ENCODE assay signal across 8 mouse cellular contexts in genomic region chr17:51831121-51831701, GRCm38 (mm10). TPM values are rescaled to one million over a fixed set of nuclear protein-coding genes. Genes with fewer than 3 reads are reported as not detected.
DNase-seq lines count a peak whose midpoint lies in the region; ATAC-seq and TF ChIP-seq lines count a peak whose summit lies in the region.

No protein-coding gene starts in this region.

- intact Hi-C loops in left cerebral cortex, postnatal 25 days (cut with DNase I) = loop anchor here (5.0 to 10.0 kb wide), 3 partner anchors 131 to 624 kb away; no protein-coding TSS in a partner anchor

- H3K9ac ChIP-seq in hindbrain, embryonic 14.5 days = peak overlapping the region; percentile 74
- peak overlapping the region; percentile 72; the same call in 1 of the 2 replicates for H3K9ac ChIP-seq in midbrain, embryonic 14.5 days (replicated peaks; ENCODE audit: low read length)

- 0 out of 2 replicates have a peak, but pooled peaks cover 2% of the 10 kb centered on the region for H3K4me1 ChIP-seq in cerebellum, adult 2 months (ENCODE audit: control insufficient read depth, insufficient read depth, low read length)
- no peaks in the 10 kb centered on the region; the same call in none of the 2 replicates for H3K4me1 ChIP-seq in bone marrow, adult 2 months (ENCODE audit: control insufficient read depth, insufficient read depth, low read length)
- H3K4me1 ChIP-seq in hindbrain, embryonic 14.5 days (replicated peaks; ENCODE audit: control insufficient read depth, insufficient read depth, low read length) = peaks cover 9% of the 10 kb centered on the region
- H3K4me1 ChIP-seq in midbrain, embryonic 14.5 days (ENCODE audit: control insufficient read depth, insufficient read depth, low read length) = peaks cover 14% of the 10 kb centered on the region

- no peak for TF ChIP-seq POLR2A in cerebellum, adult 2 months (IDR thresholded peaks at IDR 0.05; ENCODE audit: borderline replicate concordance, insufficient read depth, low read length)
- TF ChIP-seq POLR2A in bone marrow, adult 2 months (IDR thresholded peaks at IDR 0.05; ENCODE audit: borderline replicate concordance, control insufficient read depth, low read depth, low read length) = no peak

- no peaks in the 10 kb centered on the region for H3K9me3 ChIP-seq in hindbrain, embryonic 14.5 days (ENCODE audit: control insufficient read depth, low read length)
- no peaks in the 10 kb centered on the region for H3K9me3 ChIP-seq in midbrain, embryonic 14.5 days (ENCODE audit: control insufficient read depth, low read length)

- DNase-seq in cerebellum, adult 2 months = no peak
- no peak for DNase-seq in cerebellum, adult 9-10 months
- DNase-seq in hindbrain, embryonic 14.5 days (ENCODE audit: low spot score) = no peak
- peak; percentile 11 for DNase-seq in midbrain, embryonic 14.5 days
- DNase-seq in cerebellum, adult 18-20 months = no peak
- no peak for DNase-seq in left cerebral cortex, postnatal 25 days (ENCODE audit: low spot score in 2 of 2)
- DNase-seq in frontal cortex, adult 2 months (ENCODE audit: extremely low spot score in 1 of 2, low spot score in 1 of 2) = no peak

- no peak overlapping the region for H3K27ac ChIP-seq in cerebellum, adult 2 months (ENCODE audit: insufficient read depth, low read length)
- H3K27ac ChIP-seq in bone marrow, adult 2 months (ENCODE audit: control insufficient read depth, insufficient read depth, low read depth, low read length, poor library complexity) = peak overlapping the region; percentile 92
- H3K27ac ChIP-seq in hindbrain, embryonic 14.5 days = no peak overlapping the region
- H3K27ac ChIP-seq in midbrain, embryonic 14.5 days (replicated peaks; ENCODE audit: low read depth, low read length) = no peak overlapping the region

- WGBS in cerebellum, adult 2 months = 32% methylated on average over 14 of the region's 14 CpGs
- 14% methylated on average over 14 of the region's 14 CpGs for WGBS in bone marrow, adult 2 months
- 18% methylated on average over 14 of the region's 14 CpGs for WGBS in hindbrain, embryonic 14.5 days
- 12% methylated on average over 14 of the region's 14 CpGs for WGBS in midbrain, embryonic 14.5 days

- peaks cover 3% of the 10 kb centered on the region; the same call in 1 of the 2 replicates for H3K27me3 ChIP-seq in cerebellum, adult 2 months (ENCODE audit: control insufficient read depth, insufficient read depth, low read length)
- H3K27me3 ChIP-seq in hindbrain, embryonic 14.5 days (ENCODE audit: control insufficient read depth, insufficient read depth, low read length) = peaks cover 33% of the 10 kb centered on the region
- H3K27me3 ChIP-seq in midbrain, embryonic 14.5 days (ENCODE audit: control insufficient read depth, insufficient read depth, low read length) = peaks cover 43% of the 10 kb centered on the region

- peak overlapping the region; percentile 100 for H3K4me2 ChIP-seq in hindbrain, embryonic 14.5 days (replicated peaks)
- peak overlapping the region; percentile 100 for H3K4me2 ChIP-seq in midbrain, embryonic 14.5 days (ENCODE audit: low read length)

- no peaks in the 10 kb centered on the region for H3K36me3 ChIP-seq in hindbrain, embryonic 14.5 days (replicated peaks; ENCODE audit: control insufficient read depth, insufficient read depth)
- H3K36me3 ChIP-seq in midbrain, embryonic 14.5 days (ENCODE audit: control insufficient read depth, insufficient read depth, low read length) = no peaks in the 10 kb centered on the region

- peak overlapping the region; percentile 16 for H3K4me3 ChIP-seq in cerebellum, adult 2 months (replicated peaks; ENCODE audit: insufficient read depth, low read depth, low read length)
- H3K4me3 ChIP-seq in bone marrow, adult 2 months (replicated peaks; ENCODE audit: control insufficient read depth, low read depth, low read length) = peak overlapping the region; percentile 94
- peak overlapping the region; percentile 78 for H3K4me3 ChIP-seq in hindbrain, embryonic 14.5 days (replicated peaks; ENCODE audit: low read length)
- peak overlapping the region; percentile 65 for H3K4me3 ChIP-seq in midbrain, embryonic 14.5 days (replicated peaks; ENCODE audit: low read depth, low read length)

- no peak for ATAC-seq in hindbrain, embryonic 14.5 days (ENCODE audit: low FRiP score)
- ATAC-seq in midbrain, embryonic 14.5 days (ENCODE audit: low FRiP score, low TSS enrichment) = no peak

- no peak for TF ChIP-seq CTCF in cerebellum, adult 2 months (IDR thresholded peaks at IDR 0.05; ENCODE audit: borderline replicate concordance, insufficient read depth, low read depth, low read length)
- TF ChIP-seq CTCF in bone marrow, adult 2 months (IDR thresholded peaks at IDR 0.05; ENCODE audit: control insufficient read depth, insufficient read depth, low read length) = no peak

RNA-seq across cellular contexts. Expression of gene Satb1, which starts 1.9 kb away (rescaled TPM):
- polyA plus RNA-seq in cerebellum, adult 2 months (2012; rRNA removed) = 23.6 and 24.1 TPM in 2 replicates
- 5.6 and 17.5 TPM in 2 replicates for polyA plus RNA-seq in bone marrow, adult 2 months (2011; ENCODE audit: insufficient read depth, insufficient read length, low replicate concordance, missing spikeins)
- 42.6 and 44.1 TPM in 2 replicates for polyA plus RNA-seq in hindbrain, embryonic 14.5 days (2014; fragmentation: Nextera tagmentation; extraction: Ambion mirVana)
- polyA plus RNA-seq in midbrain, embryonic 14.5 days (2014; fragmentation: Nextera tagmentation; extraction: Ambion mirVana) = 26.6 and 34.2 TPM in 2 replicates
- total RNA-seq in left cerebral cortex, postnatal 25 days (2021) = 100 to 1,000 TPM; 110 to 129 TPM
- 38.7 and 40.7 TPM in 2 replicates for polyA plus RNA-seq in frontal cortex, adult 2 months (2012; rRNA removed)

Comparison
In these comparisons a context has a peak if more than half of its experiments do, and no peak if none do; other contexts are left out.
1. H3K4me3 ChIP-seq: peak in every context shown above with its lines; median percentile 94 in bone marrow, adult 2 months; 78 in hindbrain, embryonic 14.5 days; 65 in midbrain, embryonic 14.5 days; 16 in cerebellum, adult 2 months.